Mouse (Mus musculus): Measurements from ENCODE around the gene Vti1a.

DNA sequence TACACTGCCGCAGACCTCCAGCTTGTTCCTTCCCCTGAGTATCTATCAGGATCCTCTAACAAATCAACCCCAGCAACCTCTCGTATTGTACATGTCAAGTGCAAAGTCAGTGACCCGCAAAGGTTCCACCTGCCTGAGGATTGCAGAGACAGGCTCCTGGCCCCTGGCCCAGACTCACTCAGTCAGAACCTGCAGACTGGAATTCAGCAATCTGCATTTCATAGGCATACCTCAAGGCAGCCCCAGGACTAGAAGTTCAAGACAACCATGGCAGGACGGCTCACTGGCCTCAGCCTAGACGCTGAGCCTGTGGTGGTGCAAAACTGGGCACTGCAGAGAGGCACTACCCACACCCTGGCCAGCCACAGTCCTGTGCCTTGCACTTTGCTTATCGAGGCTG is 264.6 kb downstream of the Vti1a start:
- TF ChIP-seq FLI1 (IDR thresholded peaks at IDR 0.05; ENCODE audit: low read length) (no peak), GATA1 (IDR thresholded peaks at IDR 0.05; ENCODE audit: borderline replicate concordance, low read length) (no peak)
